Mouse (Mus musculus): ENCODE data around the gene Hist1h3i. TPM values are rescaled to one million over a fixed set of nuclear protein-coding genes. Genes with fewer than 3 reads are reported as not detected.
"Not testable (repeated sequence)": the region's sequence is repeated elsewhere in the genome, so short reads cannot be mapped to it uniquely, and the experiment has no call there.

The Hist1h3i gene
- polyA plus RNA-seq, 1 experiment from 2014 or later = 79.3 TPM

DNA sequence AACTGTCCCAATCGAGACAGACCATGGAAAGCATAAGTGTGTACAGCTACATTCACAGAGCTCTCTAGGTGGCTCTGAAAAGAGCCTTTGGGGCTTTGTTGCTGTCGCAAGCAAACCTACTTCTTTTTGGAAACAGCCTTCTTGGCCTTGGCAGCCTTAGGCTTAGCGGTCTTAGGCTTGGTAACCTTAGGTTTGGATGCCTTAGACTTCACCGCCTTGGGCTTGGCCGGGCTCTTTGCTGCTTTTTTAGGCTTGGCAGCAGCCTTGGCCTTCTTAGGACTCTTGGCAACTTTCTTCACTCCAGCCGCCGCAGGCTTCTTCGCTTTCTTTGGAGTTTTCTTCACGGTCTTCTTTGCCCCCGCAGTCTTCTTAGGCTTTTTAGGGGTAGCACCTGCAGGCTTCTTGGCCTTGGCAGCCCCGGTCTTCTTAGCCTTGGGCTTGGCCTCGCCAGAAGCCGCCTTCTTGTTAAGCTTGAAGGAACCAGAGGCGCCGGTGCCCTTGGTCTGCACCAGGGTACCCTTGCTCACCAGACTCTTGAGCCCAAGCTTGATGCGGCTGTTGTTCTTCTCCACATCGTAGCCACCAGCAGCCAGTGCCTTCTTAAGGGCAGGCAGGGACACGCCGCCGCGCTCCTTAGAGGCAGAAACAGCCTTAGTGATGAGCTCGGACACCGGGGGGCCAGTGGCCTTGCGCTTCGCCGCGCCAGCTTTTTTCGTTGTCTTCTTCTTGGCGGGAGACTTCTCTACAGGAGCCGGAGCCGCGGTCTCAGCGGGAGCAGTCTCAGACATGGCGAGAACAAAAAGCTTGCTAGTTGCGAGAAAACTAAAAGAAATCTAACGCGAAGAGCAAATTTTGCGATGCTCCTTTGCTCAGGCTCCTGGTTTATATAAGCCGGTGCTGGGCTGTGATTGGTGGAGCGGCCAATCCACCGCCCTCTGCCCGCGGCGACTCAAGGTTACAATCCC, 3.1 kb downstream of the Hist1h3i start, which contains the start of gene Hist1h1b:
TSS of gene Hist1h1b (minus strand) at position 859 of the 965 bp plus-strand sequence.
- peak within 1 kb of the TSS; percentile 60 for H3K9ac ChIP-seq (replicated peaks)
- under 1% methylated on average over 44 of the region's 44 CpGs for WGBS
- H3K36me3 ChIP-seq = no peaks in the 10 kb centered on the region
- H3K27ac ChIP-seq (replicated peaks) = peak within 1 kb of the TSS; percentile 89
- ATAC-seq (replicated peaks) = peak; percentile 6
- H3K4me1 ChIP-seq = peaks cover 44% of the 10 kb centered on the region
- peak within 1 kb of the TSS; percentile 84 for H3K4me2 ChIP-seq (replicated peaks)
- H3K4me3 ChIP-seq = peak within 1 kb of the TSS; percentile 50
- H3K9me3 ChIP-seq = no peaks in the 10 kb centered on the region
- H3K27me3 ChIP-seq = no peaks in the 10 kb centered on the region

DNA sequence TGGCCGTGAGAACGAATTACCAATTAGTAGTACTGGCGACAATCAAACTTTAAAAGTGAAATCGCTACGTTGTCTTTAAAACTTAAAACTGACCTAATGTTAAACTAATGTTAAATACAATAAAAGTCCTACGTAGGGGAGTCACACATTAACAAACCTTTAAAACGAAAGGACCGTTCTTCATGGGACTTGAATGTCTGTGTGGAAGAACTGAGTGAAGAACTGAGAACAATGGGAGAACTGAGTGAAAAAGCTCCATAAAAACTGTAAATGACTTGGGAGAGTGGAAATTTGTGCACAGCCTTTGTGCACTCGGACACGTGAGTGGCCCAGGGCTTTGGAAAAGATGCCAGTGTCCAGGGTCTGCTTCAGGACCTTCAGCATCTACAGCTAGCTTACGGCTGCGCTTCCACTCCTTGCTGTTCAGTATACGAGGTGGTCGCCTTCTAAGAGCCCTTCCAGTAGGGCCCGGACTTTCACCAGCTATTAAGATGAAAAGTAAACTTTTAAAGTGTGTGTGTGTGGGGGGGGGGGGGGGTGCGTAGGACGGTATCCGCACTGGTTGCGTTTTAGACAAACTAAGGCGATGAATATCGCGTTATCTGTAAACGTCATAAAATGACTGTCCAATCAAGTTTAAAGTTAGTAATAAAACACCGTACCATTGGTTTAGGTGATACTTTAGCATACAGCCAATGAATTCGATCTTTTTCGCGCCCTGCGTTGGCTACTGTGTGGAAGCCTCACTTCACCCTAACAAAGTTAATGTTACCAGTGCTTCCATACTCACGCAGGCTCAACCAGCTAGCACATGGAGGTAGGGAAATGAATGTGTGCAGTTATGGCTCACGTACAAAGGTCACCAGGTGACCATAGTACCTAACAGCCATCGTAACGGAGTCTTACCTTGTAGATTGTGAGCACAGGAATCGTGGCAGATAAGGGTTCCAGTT, 4.1 kb downstream of the Hist1h3i start:
- H3K4me3 ChIP-seq = peak overlapping the region; percentile 50
- 3% methylated on average over 33 of the region's 33 CpGs for WGBS

DNA sequence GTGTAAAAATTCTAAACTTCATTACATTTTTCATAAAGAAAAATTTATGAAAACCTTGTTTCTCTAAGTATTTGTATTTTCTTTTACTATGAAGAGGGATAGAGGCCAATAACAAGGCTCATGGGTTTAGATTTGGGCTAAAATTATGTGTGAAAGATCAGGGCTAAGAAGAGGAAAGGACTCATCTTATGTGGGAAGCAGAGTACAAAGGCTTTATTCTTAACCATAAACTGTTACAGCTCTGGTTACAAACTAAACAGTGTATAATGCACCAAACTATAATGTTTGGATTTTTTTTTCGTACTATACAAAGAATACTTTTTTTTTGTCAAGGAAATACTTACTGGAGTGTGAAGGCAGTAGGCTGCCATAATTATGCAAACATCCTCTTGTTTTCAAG, 27.5 kb downstream of the Hist1h3i start:
- no peak overlapping the region for H3K4me2 ChIP-seq (replicated peaks)
- no peak overlapping the region for H3K27ac ChIP-seq (replicated peaks)
- H3K27me3 ChIP-seq = no peaks in the 10 kb centered on the region
- no peak for ATAC-seq (replicated peaks)
- no peaks in the 10 kb centered on the region for H3K36me3 ChIP-seq
- no peak overlapping the region for H3K9ac ChIP-seq (replicated peaks)
- peaks cover 28% of the 10 kb centered on the region for H3K4me1 ChIP-seq
- WGBS = 47% methylated on average over 1 of the region's 1 CpGs
- no peak overlapping the region for H3K4me3 ChIP-seq
- no peaks in the 10 kb centered on the region for H3K9me3 ChIP-seq

More for the DNA sequence above, 4.1 kb downstream of the Hist1h3i start:
- ATAC-seq (replicated peaks) = peak; percentile 95
- Histone ChIP-seq H3K4me2 (replicated peaks) (peak overlapping the region; percentile 84), H3K27ac (replicated peaks) (peak overlapping the region; percentile 89), H3K9ac (replicated peaks) (peak overlapping the region; percentile 60), H3K36me3 (no peaks in the 10 kb centered on the region), H3K4me1 (peaks cover 39% of the 10 kb centered on the region), H3K27me3 (no peaks in the 10 kb centered on the region), H3K9me3 (no peaks in the 10 kb centered on the region)

DNA sequence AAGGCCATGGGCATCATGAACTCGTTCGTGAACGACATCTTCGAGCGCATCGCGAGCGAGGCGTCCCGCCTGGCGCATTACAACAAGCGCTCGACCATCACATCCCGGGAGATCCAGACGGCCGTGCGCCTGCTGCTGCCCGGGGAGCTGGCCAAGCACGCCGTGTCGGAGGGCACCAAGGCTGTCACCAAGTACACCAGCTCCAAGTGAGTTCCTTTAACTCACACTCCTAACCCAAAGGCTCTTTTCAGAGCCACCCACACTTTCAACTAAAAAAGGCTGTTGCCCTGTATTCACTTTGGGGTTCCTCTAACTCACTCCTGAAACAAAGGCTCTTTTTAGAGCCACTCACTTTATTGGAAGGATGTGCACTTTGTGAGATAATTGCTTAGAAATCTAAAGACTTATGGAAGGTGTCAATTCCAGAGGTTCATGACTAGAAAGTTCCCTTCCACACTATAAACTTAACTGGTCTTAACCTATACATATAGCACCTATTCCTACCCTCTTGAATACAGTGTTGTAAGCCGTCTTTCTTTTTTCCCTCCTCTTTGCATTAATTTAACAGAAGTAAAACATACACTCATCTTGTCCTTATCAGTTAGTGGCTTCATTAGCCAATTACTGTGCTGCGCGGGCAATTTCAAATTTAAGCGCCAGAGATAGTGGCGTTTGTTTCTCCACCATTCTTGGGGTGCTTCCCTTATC, 28.7 kb downstream of the Hist1h3i start:
- H3K4me1 ChIP-seq = peaks cover 32% of the 10 kb centered on the region
- H3K9ac ChIP-seq (replicated peaks) = peak overlapping the region; percentile 46
- H3K4me3 ChIP-seq = peak overlapping the region; percentile 47
- ATAC-seq (replicated peaks) = peak; percentile 4; the same call in 1 of the 2 replicates
- H3K9me3 ChIP-seq, H3K27me3 ChIP-seq, H3K36me3 ChIP-seq: not testable (repeated sequence)
- peak overlapping the region; percentile 82 for H3K4me2 ChIP-seq (replicated peaks)
- H3K27ac ChIP-seq (replicated peaks) = peak overlapping the region; percentile 96
- 0% methylated on average over 12 of the region's 26 CpGs for WGBS

DNA sequence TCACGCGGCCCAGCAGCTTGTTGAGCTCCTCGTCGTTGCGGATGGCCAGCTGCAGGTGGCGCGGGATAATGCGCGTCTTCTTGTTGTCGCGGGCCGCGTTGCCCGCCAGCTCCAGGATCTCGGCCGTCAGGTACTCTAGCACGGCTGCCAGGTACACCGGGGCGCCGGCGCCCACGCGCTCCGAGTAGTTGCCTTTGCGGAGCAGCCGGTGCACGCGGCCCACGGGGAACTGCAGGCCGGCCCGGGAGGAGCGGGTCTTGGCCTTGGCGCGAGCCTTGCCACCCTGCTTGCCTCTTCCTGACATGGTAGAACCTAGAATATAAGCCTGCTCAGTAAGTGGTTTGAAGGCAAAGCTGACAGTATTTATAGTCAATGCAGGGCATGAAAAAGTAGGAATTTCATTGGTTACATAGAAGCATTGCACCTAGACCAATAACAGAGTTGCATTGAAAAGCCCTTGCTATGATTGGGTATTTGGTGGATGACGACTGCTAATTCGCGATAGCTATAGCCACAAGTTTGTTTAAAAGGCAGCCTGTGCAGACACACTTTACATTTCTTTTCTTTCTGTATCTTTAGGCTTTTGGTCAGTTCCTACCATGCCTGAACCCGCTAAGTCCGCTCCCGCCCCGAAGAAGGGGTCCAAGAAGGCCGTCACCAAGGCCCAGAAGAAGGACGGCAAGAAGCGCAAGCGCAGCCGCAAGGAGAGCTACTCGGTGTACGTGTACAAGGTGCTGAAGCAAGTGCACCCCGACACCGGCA, 29.5 kb downstream of the Hist1h3i start, which contains the start of the genes Hist1h2ak and Hist1h2bn:
TSS of gene Hist1h2ak (minus strand) at position 304 of the 762 bp plus-strand sequence.
TSS of gene Hist1h2bn (plus strand) at position 600 of the 762 bp plus-strand sequence.
- Histone ChIP-seq H3K9ac (replicated peaks) (peak within 1 kb of the TSS; percentile 59), H3K4me1 (peaks cover 39% of the 10 kb centered on the region), H3K27ac (replicated peaks) (peak within 1 kb of the TSS; percentile 96), H3K4me3 (peak within 1 kb of the TSS; percentile 47), H3K4me2 (replicated peaks) (peak within 1 kb of the TSS; percentile 82)
- H3K9me3 ChIP-seq, H3K36me3 ChIP-seq, H3K27me3 ChIP-seq: not testable (repeated sequence)
- ATAC-seq (replicated peaks) = peak; percentile 96
- 1% methylated on average over 49 of the region's 50 CpGs for WGBS

DNA sequence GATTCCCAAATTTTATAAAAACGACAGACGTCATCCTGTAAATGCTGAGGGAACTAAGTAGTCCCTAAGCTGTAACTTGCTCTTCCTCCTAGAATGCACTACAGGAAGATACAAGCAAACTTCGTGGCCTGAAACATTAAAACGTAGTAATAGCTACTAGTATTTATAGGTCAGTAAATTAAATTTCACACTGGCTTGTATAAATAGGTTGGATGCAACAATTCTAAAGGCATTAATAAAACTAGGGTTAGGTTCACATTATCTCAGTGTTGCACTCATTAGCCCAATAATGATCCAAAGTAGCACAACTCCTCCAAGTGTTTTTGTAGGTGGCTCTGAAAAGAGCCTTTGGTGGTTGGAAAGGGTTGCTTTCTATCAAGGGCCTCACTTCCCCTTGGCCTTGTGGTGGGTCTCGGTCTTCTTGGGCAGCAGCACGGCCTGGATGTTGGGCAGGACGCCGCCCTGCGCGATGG, 30.1 kb downstream of the Hist1h3i start:
- H3K36me3 ChIP-seq = no peaks in the 10 kb centered on the region
- 2% methylated on average over 10 of the region's 10 CpGs for WGBS
- peak overlapping the region; percentile 82 for H3K4me2 ChIP-seq (replicated peaks)
- H3K9ac ChIP-seq (replicated peaks) = peak overlapping the region; percentile 59
- H3K27me3 ChIP-seq = no peaks in the 10 kb centered on the region
- peak overlapping the region; percentile 96 for H3K27ac ChIP-seq (replicated peaks)
- no peaks in the 10 kb centered on the region for H3K9me3 ChIP-seq
- peaks cover 44% of the 10 kb centered on the region for H3K4me1 ChIP-seq
- no peak for ATAC-seq (replicated peaks)
- peak overlapping the region; percentile 47 for H3K4me3 ChIP-seq

DNA sequence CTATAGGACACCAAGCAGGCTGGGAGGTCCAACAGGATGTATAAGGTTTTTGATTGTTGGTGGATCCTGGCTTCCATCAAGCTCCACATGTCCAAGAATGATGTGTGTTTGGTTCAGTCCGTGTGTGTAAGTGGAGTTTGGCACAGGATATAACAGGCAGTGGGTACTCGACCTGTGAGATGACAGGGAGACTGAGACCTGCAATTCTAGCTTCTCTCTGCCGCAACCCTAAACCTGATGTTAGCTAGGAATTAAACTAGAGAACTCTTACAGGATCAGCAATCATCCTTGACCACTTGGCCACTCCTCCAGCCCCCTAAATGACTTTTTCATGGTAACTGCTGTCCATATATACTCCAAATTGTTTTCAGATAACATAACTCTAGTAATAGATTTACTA, 30.8 kb downstream of the Hist1h3i start:
- H3K27me3 ChIP-seq = no peaks in the 10 kb centered on the region
- ATAC-seq (replicated peaks) = no peak
- H3K4me3 ChIP-seq = peak overlapping the region; percentile 47; the same call in 1 of the 2 replicates
- H3K9me3 ChIP-seq = no peaks in the 10 kb centered on the region
- peak overlapping the region; percentile 96 for H3K27ac ChIP-seq (replicated peaks)
- peak overlapping the region; percentile 82; the same call in 1 of the 2 replicates for H3K4me2 ChIP-seq (replicated peaks)
- no peaks in the 10 kb centered on the region for H3K36me3 ChIP-seq
- no peak overlapping the region for H3K9ac ChIP-seq (replicated peaks)
- 51% methylated on average over 3 of the region's 3 CpGs for WGBS
- H3K4me1 ChIP-seq = peaks cover 48% of the 10 kb centered on the region

DNA sequence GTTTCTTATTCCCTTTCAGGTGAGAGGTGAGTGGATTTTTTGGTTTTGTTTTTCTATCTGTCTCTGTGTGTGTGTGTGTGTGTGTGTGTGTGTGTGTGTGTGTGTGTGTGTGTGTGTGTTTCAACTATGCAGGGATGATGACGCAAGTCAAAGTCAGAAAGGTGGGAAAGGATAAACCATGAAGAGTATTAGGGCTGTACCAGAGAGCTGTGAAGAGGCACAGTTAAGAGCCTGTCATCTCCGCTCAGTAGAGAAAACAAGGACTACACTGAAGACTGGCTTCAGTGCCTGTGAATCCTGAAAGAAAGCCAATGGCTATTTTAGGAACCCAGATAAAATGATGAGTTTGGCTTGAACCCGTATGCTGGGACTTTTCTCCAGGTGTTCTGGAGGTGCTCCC, 31.3 kb downstream of the Hist1h3i start:
- ATAC-seq (replicated peaks) = no peak
- Histone ChIP-seq H3K4me2 (replicated peaks) (no peak overlapping the region), H3K9me3 (no peaks in the 10 kb centered on the region), H3K36me3 (no peaks in the 10 kb centered on the region), H3K27me3 (no peaks in the 10 kb centered on the region), H3K27ac (replicated peaks) (peak overlapping the region; percentile 96), H3K9ac (replicated peaks) (no peak overlapping the region), H3K4me1 (peaks cover 52% of the 10 kb centered on the region), H3K4me3 (no peak overlapping the region)
- WGBS = 70% methylated on average over 3 of the region's 3 CpGs

DNA sequence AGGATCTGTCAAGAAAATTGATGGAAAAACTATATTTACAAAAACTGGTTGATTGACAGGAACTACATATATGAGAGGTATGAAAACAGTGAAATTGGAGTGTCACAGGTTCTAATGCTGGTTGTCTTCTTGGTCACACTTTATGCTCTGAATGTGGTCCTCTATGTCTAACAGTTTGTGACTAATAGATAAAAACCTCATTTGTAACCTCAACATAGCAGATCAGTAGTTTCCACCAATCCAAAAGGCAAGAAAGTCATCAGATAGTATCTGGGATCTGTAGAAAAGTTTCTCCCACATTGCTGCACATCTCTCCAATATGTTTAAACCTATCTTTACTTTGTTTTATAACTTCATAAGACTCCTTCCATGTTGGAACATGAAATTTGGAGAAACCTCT, 31.8 kb downstream of the Hist1h3i start:
- Histone ChIP-seq H3K9me3 (no peaks in the 10 kb centered on the region), H3K9ac (replicated peaks) (no peak overlapping the region), H3K4me1 (peaks cover 49% of the 10 kb centered on the region), H3K27me3 (no peaks in the 10 kb centered on the region), H3K36me3 (no peaks in the 10 kb centered on the region), H3K4me3 (no peak overlapping the region), H3K4me2 (replicated peaks) (no peak overlapping the region), H3K27ac (replicated peaks) (peak overlapping the region; percentile 96; the same call in 1 of the 2 replicates)
- no peak for ATAC-seq (replicated peaks)

DNA sequence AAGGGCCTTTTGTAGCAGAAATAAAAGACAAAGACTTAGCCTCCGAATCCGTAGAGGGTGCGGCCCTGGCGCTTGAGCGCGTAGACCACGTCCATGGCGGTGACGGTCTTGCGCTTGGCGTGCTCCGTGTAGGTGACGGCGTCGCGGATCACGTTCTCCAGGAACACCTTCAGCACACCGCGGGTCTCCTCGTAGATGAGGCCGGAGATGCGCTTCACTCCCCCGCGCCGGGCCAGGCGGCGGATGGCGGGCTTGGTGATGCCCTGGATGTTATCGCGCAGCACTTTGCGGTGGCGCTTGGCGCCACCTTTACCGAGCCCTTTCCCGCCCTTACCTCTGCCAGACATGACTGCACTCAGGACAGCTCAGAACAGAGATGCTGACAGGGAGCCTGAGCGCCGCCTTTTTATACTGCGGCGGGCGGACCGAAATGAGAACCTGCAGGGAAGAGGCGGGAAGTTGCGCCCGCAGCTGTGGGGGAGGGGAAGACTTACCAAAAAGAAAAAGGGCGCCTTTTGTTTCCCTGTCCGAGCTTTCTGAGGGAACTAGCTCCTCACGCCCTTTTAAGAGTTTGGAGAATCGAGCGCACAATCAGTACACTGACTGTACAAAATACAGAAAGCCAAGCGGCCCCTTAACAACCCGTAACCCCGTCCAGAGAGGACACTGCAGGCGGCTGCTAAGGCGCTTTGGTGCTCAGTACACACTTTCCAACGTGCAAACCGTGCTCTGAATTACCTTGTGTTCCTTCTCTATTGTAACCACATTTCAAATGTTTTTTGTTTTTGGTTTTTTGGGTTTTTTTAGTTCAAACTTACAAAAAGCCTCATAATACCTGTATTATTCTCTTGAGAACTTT, 32.8 kb downstream of the Hist1h3i start, which contains the start of gene Hist1h4k:
TSS of gene Hist1h4k (minus strand) at position 347 of the 859 bp plus-strand sequence.
- peaks cover 45% of the 10 kb centered on the region for H3K4me1 ChIP-seq
- under 1% methylated on average over 48 of the region's 56 CpGs for WGBS
- not testable (repeated sequence) for H3K9me3 ChIP-seq, H3K27me3 ChIP-seq, H3K36me3 ChIP-seq
- peak; percentile 84 for ATAC-seq (replicated peaks)
- peak within 1 kb of the TSS; percentile 57 for H3K9ac ChIP-seq (replicated peaks)
- peak within 1 kb of the TSS; percentile 52 for H3K4me3 ChIP-seq
- peak within 1 kb of the TSS; percentile 86 for H3K4me2 ChIP-seq (replicated peaks)
- peak within 1 kb of the TSS; percentile 97 for H3K27ac ChIP-seq (replicated peaks)

Measured in forebrain, embryonic 15.5 days (tissue).